Mouse (Mus musculus) gastrocnemius, postnatal 4 days (tissue): ENCODE results near the gene Ctla4. TPM values are rescaled to one million over a fixed set of nuclear protein-coding genes. Genes with fewer than 3 reads are reported as not detected.
A peak's percentile ranks its signal among the peaks of the same experiment; 100 is the strongest.

Source experiments
- DNase-seq, 2 experiments: peaks; one replicate each; pipeline ENCODE4 v3.0.0; 2021 to 2022; ENCODE audit warnings: low spot score in 2 of 2, mixed read lengths in 2 of 2
- total RNA-seq, 2 experiments: library from RNA; stranded (reverse); gene quantifications; 2 replicates each; pipeline ENCODE4 v1.2.3; 2021

Gene Ctla4
- total RNA-seq, 2 experiments from 2014 or later = not detected

- no peak for DNase-seq
These were observed 29.5 kb downstream of the Ctla4 start for GRCm38 (mm10) chr1:60916281-60916781.

GRCm38 (mm10) chr1:60920493-60921355 lies 33.9 kb downstream of the Ctla4 start:
- DNase-seq = no peak

- no peak for DNase-seq
These were observed 42.2 kb downstream of the Ctla4 start for GRCm38 (mm10) chr1:60929036-60929435.

- no peak for DNase-seq
These were observed 43.6 kb downstream of the Ctla4 start for GRCm38 (mm10) chr1:60930397-60930796.

- DNase-seq = peak in 1 of 2 experiments; percentile 25
These were observed 49.3 kb downstream of the Ctla4 start for GRCm38 (mm10) chr1:60935968-60936581.

GRCm38 (mm10) chr1:60936963-60937711 lies 50.3 kb downstream of the Ctla4 start:
- no peak for DNase-seq

GRCm38 (mm10) chr1:60938256-60938655 lies 51.5 kb downstream of the Ctla4 start:
- DNase-seq = peak in 1 of 2 experiments; percentile 20

- DNase-seq = no peak
These were observed 52.2 kb downstream of the Ctla4 start for GRCm38 (mm10) chr1:60938974-60939373.

GRCm38 (mm10) chr1:60940023-60940422 lies 53.2 kb downstream of the Ctla4 start:
- no peak for DNase-seq

- DNase-seq = no peak
These were observed 53.8 kb downstream of the Ctla4 start for GRCm38 (mm10) chr1:60940620-60941019.

GRCm38 (mm10) chr1:60941056-60942048 lies 54.6 kb downstream of the Ctla4 start:
- DNase-seq = no peak

- no peak for DNase-seq
These were observed 56.1 kb downstream of the Ctla4 start for GRCm38 (mm10) chr1:60942921-60943320.

- DNase-seq = no peak
These were observed 59.0 kb downstream of the Ctla4 start for GRCm38 (mm10) chr1:60945633-60946401.

- DNase-seq = no peak
These were observed 61.3 kb downstream of the Ctla4 start for GRCm38 (mm10) chr1:60948112-60948511.

- no peak for DNase-seq
These were observed 66.2 kb downstream of the Ctla4 start for GRCm38 (mm10) chr1:60952958-60953357.

GRCm38 (mm10) chr1:60953686-60954085 lies 66.9 kb downstream of the Ctla4 start:
- DNase-seq = no peak

GRCm38 (mm10) chr1:60954759-60955158 lies 68.0 kb downstream of the Ctla4 start:
- DNase-seq = no peak

GRCm38 (mm10) chr1:60955186-60955585 lies 68.4 kb downstream of the Ctla4 start:
- no peak for DNase-seq

GRCm38 (mm10) chr1:60956196-60956595 lies 69.4 kb downstream of the Ctla4 start:
- no peak for DNase-seq

- no peak for DNase-seq
These were observed 71.5 kb downstream of the Ctla4 start for GRCm38 (mm10) chr1:60958287-60958686.
